Mouse (Mus musculus): ENCODE results near the gene Tro. TPM values are rescaled to one million over a fixed set of nuclear protein-coding genes. Genes with fewer than 3 reads are reported as not detected.

The Tro gene
- polyA plus RNA-seq (2012; rRNA removed; ENCODE audit: low replicate concordance): 1.2 and 18.0 TPM in 2 replicates

DNA sequence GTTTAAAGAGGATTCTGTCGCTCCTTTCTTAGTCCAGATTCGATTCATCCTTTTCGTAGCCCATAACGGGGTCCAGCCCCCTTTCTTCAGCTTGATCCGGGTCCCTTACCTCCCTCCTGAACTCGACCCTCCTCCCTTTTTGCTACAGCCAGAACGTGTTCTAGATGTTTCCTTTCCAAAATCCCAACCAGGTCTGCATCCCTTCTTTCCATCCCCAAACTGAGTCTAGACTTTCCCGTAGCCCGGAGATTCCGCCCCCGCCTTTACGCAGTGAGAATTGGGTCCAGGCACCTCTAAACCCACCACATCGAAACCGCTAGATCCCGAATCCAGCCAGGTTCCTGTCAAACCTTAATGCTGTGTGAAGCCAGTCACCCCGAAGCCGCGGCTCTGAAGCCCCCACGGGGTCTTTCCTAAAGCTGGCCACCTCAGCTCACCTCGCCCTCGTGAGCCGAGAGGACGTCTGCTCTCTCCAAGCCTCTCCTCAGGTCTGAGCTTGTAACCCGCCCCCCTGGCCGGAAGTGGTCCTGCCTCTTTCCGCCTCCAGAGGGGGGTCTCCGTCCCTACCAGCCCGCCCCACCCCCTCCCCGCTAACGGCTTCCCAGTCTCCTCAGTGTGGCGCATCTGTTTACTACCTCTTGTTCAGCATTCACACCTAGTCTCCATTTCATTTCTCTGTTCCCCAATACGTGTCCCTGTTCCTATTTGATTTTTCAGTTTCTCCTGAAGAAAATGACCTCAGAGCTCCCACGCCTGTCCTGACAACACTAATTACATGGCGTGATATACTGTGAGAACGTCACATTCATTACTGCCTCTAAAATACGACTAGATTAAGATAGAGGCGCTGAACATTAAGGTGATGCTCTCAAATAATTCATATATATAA, at the start of gene Tro:
TSS of gene Tro (minus strand) at position 676 of the 889 bp plus-strand sequence.

Other genes with a start within 250 kb of the Tro start
- 7.6 and 10.8 TPM in 2 replicates for gene Tmem29, start 198.4 kb downstream of the Tro start, polyA plus RNA-seq (2012; rRNA removed; ENCODE audit: low replicate concordance)
- 7.5 and 8.6 TPM in 2 replicates for gene Alas2, start 110.2 kb downstream of the Tro start, polyA plus RNA-seq (2012; rRNA removed; ENCODE audit: low replicate concordance)
- gene Pfkfb1, start 69.4 kb downstream of the Tro start, polyA plus RNA-seq (2012; rRNA removed; ENCODE audit: low replicate concordance): 36.9 and 91.2 TPM in 2 replicates
- 12.2 and 15.9 TPM in 2 replicates for gene Apex2, start 67.7 kb downstream of the Tro start, polyA plus RNA-seq (2012; rRNA removed; ENCODE audit: low replicate concordance)
- gene Maged2, start 156.8 kb upstream of the Tro start, polyA plus RNA-seq (2012; rRNA removed; ENCODE audit: low replicate concordance): 48.9 and 130 TPM in 2 replicates